8 mouse cellular contexts compared by ENCODE assay signal in genomic region chr5:88791256-88792245, GRCm38 (mm10). TPM values are rescaled to one million over a fixed set of nuclear protein-coding genes. Genes with fewer than 3 reads are reported as not detected.
DNase-seq lines count a peak whose midpoint lies in the region; ATAC-seq lines count a peak whose summit lies in the region.

No protein-coding gene starts in this region.

- intact Hi-C loops in heart, postnatal 36 days (cut with DNase I): loop anchor here (2.0 to 10.0 kb wide), 3 partner anchors 433 to 883 kb away; no protein-coding TSS in a partner anchor

- DNase-seq in gastrocnemius, postnatal 10 days: peak; percentile 43
- no peak for DNase-seq in gastrocnemius, postnatal 25 days
- DNase-seq in T-cell, adult 2 months (ENCODE audit: low spot score): peak; percentile 29
- peak; percentile 24 to 47 for DNase-seq in heart, postnatal 36 days
- DNase-seq in kidney, postnatal 36 days: peak; percentile 39 to 71
- DNase-seq in right cerebral cortex, postnatal 4 days: peak; percentile 49

- peak; percentile 95 for ATAC-seq in common myeloid progenitor, adult 5-6 weeks (replicated peaks; ENCODE audit: low read depth, poor library complexity, severe bottlenecking)
- ATAC-seq in megakaryocyte progenitor cell, adult 5-6 weeks (replicated peaks; ENCODE audit: poor library complexity): peak; percentile 98

RNA-seq across cellular contexts. Expression of gene Dck, which starts 26.8 kb away (rescaled TPM):
- total RNA-seq in gastrocnemius, postnatal 10 days (2021): 1 to 10 TPM; 4.5 to 5.9 TPM
- total RNA-seq in gastrocnemius, postnatal 25 days (2021): 1 to 10 TPM; 1.4 to 2.1 TPM
- total RNA-seq in common myeloid progenitor, adult 5-6 weeks (2017): 37.3 and 44.4 TPM in 2 replicates
- total RNA-seq in heart, postnatal 36 days (2021): 1 to 10 TPM; 2.8 to 3.3 TPM
- 44.5 and 48.0 TPM in 2 replicates for total RNA-seq in megakaryocyte progenitor cell, adult 5-6 weeks (2015)
- total RNA-seq in megakaryocyte progenitor cell, adult 5-6 weeks (2017): 19.6 and 26.6 TPM in 2 replicates
